Mouse (Mus musculus): ENCODE results near the gene P2rx4.

Gene P2rx4

GRCm38 (mm10) chr5:122703574-122703973, 3.8 kb upstream of the P2rx4 start:
- no peak for DNase-seq (ENCODE audit: low spot score)

GRCm38 (mm10) chr5:122704571-122704970, 2.8 kb upstream of the P2rx4 start:
- no peak for DNase-seq (ENCODE audit: low spot score)

GRCm38 (mm10) chr5:122705174-122705573, 2.2 kb upstream of the P2rx4 start:
- no peak for DNase-seq (ENCODE audit: low spot score)

- DNase-seq (ENCODE audit: low spot score), result no peak
Observed at GRCm38 (mm10) chr5:122706917-122707275, 448 bp upstream of the P2rx4 start.

- no peak for DNase-seq (ENCODE audit: low spot score)
Observed at GRCm38 (mm10) chr5:122708819-122709218, 1.5 kb downstream of the P2rx4 start.

- no peak for DNase-seq (ENCODE audit: low spot score)
Observed at GRCm38 (mm10) chr5:122715723-122716122, 8.4 kb downstream of the P2rx4 start.

- DNase-seq (ENCODE audit: low spot score), result no peak
Observed at GRCm38 (mm10) chr5:122716793-122717192, 9.4 kb downstream of the P2rx4 start.

- DNase-seq (ENCODE audit: low spot score), result no peak
Observed at GRCm38 (mm10) chr5:122718400-122718799, 11.1 kb downstream of the P2rx4 start.

GRCm38 (mm10) chr5:122719168-122719567, 11.8 kb downstream of the P2rx4 start:
- DNase-seq (ENCODE audit: low spot score), result no peak

GRCm38 (mm10) chr5:122725453-122725852, 18.1 kb downstream of the P2rx4 start:
- DNase-seq (ENCODE audit: low spot score), result no peak

- DNase-seq (ENCODE audit: low spot score), result peak; percentile 60
Observed at GRCm38 (mm10) chr5:122726068-122726467, 18.7 kb downstream of the P2rx4 start.

- DNase-seq (ENCODE audit: low spot score), result no peak
Observed at GRCm38 (mm10) chr5:122726595-122726994, 19.3 kb downstream of the P2rx4 start.

- no peak for DNase-seq (ENCODE audit: low spot score)
Observed at GRCm38 (mm10) chr5:122727096-122727495, 19.8 kb downstream of the P2rx4 start.

GRCm38 (mm10) chr5:122730776-122731175, 23.4 kb downstream of the P2rx4 start:
- DNase-seq (ENCODE audit: low spot score), result no peak

- no peak for DNase-seq (ENCODE audit: low spot score)
Observed at GRCm38 (mm10) chr5:122731321-122731720, 24.0 kb downstream of the P2rx4 start.

GRCm38 (mm10) chr5:122731991-122732673, 24.8 kb downstream of the P2rx4 start:
- DNase-seq (ENCODE audit: low spot score), result no peak

- DNase-seq (ENCODE audit: low spot score), result no peak
Observed at GRCm38 (mm10) chr5:122733881-122734280, 26.5 kb downstream of the P2rx4 start.

GRCm38 (mm10) chr5:122735853-122736252, 28.5 kb downstream of the P2rx4 start:
- DNase-seq (ENCODE audit: low spot score), result no peak

GRCm38 (mm10) chr5:122736761-122737160, 29.4 kb downstream of the P2rx4 start:
- DNase-seq (ENCODE audit: low spot score), result no peak

- DNase-seq (ENCODE audit: low spot score), result no peak
Observed at GRCm38 (mm10) chr5:122743880-122744422, 36.6 kb downstream of the P2rx4 start.

- no peak for DNase-seq (ENCODE audit: low spot score)
Observed at GRCm38 (mm10) chr5:122747950-122748349, 40.6 kb downstream of the P2rx4 start.

GRCm38 (mm10) chr5:122754477-122754876, 47.1 kb downstream of the P2rx4 start:
- DNase-seq (ENCODE audit: low spot score), result no peak

- DNase-seq (ENCODE audit: low spot score), result no peak
Observed at GRCm38 (mm10) chr5:122755620-122756019, 48.3 kb downstream of the P2rx4 start.

- no peak for DNase-seq (ENCODE audit: low spot score)
Observed at GRCm38 (mm10) chr5:122756144-122756543, 48.8 kb downstream of the P2rx4 start.

Measured in MN1 (cell line).